8 mouse cellular contexts compared by ENCODE assay signal in the genomic region with DNA sequence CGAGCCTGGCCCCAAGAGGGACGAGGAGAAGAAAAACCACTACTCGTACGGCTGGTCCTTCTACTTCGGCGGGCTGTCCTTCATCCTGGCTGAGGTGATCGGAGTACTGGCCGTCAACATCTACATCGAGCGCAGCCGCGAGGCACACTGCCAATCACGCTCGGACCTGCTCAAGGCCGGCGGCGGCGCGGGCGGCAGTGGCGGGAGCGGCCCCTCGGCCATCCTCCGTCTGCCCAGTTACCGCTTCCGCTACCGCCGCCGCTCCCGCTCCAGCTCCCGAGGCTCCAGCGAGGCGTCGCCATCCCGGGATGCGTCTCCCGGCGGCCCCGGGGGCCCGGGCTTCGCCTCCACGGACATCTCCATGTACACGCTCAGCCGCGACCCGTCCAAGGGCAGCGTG. TPM values are rescaled to one million over a fixed set of nuclear protein-coding genes. Genes with fewer than 3 reads are reported as not detected.
A peak's percentile ranks its signal among the peaks of the same experiment; 100 is the strongest.
DNase-seq lines count a peak whose midpoint lies in the region; ATAC-seq and TF ChIP-seq lines count a peak whose summit lies in the region.

No protein-coding gene starts in this region.

- peaks cover 23% of the 10 kb centered on the region for H3K4me1 ChIP-seq in embryonic facial prominence, embryonic 15.5 days
- peaks cover 11% of the 10 kb centered on the region; the same call in 1 of the 2 replicates for H3K4me1 ChIP-seq in hindbrain, embryonic 14.5 days (replicated peaks; ENCODE audit: control insufficient read depth, insufficient read depth, low read length)
- no peaks in the 10 kb centered on the region for H3K4me1 ChIP-seq in liver, embryonic 14.5 days (replicated peaks; ENCODE audit: control insufficient read depth in 2 of 2, insufficient read depth in 2 of 2, low read length in 1 of 2)
- peaks cover 19% of the 10 kb centered on the region for H3K4me1 ChIP-seq in neural tube, embryonic 12.5 days

- under 1% methylated on average over 47 of the region's 47 CpGs for WGBS in embryonic facial prominence, embryonic 15.5 days
- under 1% methylated on average over 46 of the region's 47 CpGs for WGBS in hindbrain, embryonic 14.5 days
- 2% methylated on average over 43 of the region's 47 CpGs for WGBS in liver, embryonic 14.5 days (ENCODE audit: insufficient replicate concordance)
- under 1% methylated on average over 47 of the region's 47 CpGs for WGBS in neural tube, embryonic 12.5 days

- H3K9ac ChIP-seq in embryonic facial prominence, embryonic 15.5 days = peak overlapping the region; percentile 13; the same call in 1 of the 2 replicates
- peak overlapping the region; percentile 73 for H3K9ac ChIP-seq in hindbrain, embryonic 14.5 days
- no peak overlapping the region for H3K9ac ChIP-seq in liver, embryonic 14.5 days (replicated peaks)
- peak overlapping the region; percentile 63 for H3K9ac ChIP-seq in neural tube, embryonic 12.5 days

- H3K4me2 ChIP-seq in embryonic facial prominence, embryonic 15.5 days (replicated peaks) = peak overlapping the region; percentile 100
- peak overlapping the region; percentile 98 for H3K4me2 ChIP-seq in hindbrain, embryonic 14.5 days (replicated peaks)
- peak overlapping the region; percentile 62 for H3K4me2 ChIP-seq in liver, embryonic 14.5 days (ENCODE audit: low read depth)
- H3K4me2 ChIP-seq in neural tube, embryonic 12.5 days (replicated peaks) = peak overlapping the region; percentile 99

- TF ChIP-seq EP300 in liver, embryonic 14.5 days (IDR thresholded peaks at IDR 0.05; ENCODE audit: low read depth) = no peak

- H3K36me3 ChIP-seq in embryonic facial prominence, embryonic 15.5 days = no peaks in the 10 kb centered on the region
- H3K36me3 ChIP-seq in hindbrain, embryonic 14.5 days (replicated peaks; ENCODE audit: control insufficient read depth, insufficient read depth) = no peaks in the 10 kb centered on the region
- no peaks in the 10 kb centered on the region for H3K36me3 ChIP-seq in liver, embryonic 14.5 days (replicated peaks; ENCODE audit: control insufficient read depth, insufficient read depth, low read depth)
- no peaks in the 10 kb centered on the region for H3K36me3 ChIP-seq in neural tube, embryonic 12.5 days

- H3K27me3 ChIP-seq in embryonic facial prominence, embryonic 15.5 days = peaks cover 82% of the 10 kb centered on the region
- H3K27me3 ChIP-seq in hindbrain, embryonic 14.5 days (ENCODE audit: control insufficient read depth, insufficient read depth, low read length) = peaks cover 43% of the 10 kb centered on the region
- peaks cover 62% of the 10 kb centered on the region for H3K27me3 ChIP-seq in liver, embryonic 14.5 days (ENCODE audit: control insufficient read depth, insufficient read depth, low read length)
- H3K27me3 ChIP-seq in neural tube, embryonic 12.5 days (replicated peaks) = peaks cover 58% of the 10 kb centered on the region

- peak; percentile 27 for DNase-seq in urinary bladder, adult 2 months (ENCODE audit: low spot score)
- no peak for DNase-seq in urinary bladder, postnatal 10 days (ENCODE audit: low spot score)
- DNase-seq in hindbrain, embryonic 14.5 days (ENCODE audit: low spot score) = no peak
- no peak for DNase-seq in liver, embryonic 14.5 days (ENCODE audit: low read depth in 3 of 3, low spot score in 3 of 3)
- DNase-seq in layer of hippocampus, postnatal 25 days (ENCODE audit: extremely low spot score in 1 of 2, low spot score in 1 of 2) = no peak
- DNase-seq in frontal cortex, postnatal 10 days (ENCODE audit: low spot score in 2 of 2) = no peak

- ATAC-seq in embryonic facial prominence, embryonic 15.5 days (ENCODE audit: insufficient number of reproducible peaks, low FRiP score, low TSS enrichment, low read depth) = no peak
- ATAC-seq in hindbrain, embryonic 14.5 days (ENCODE audit: low FRiP score) = 0 out of 2 replicates have a peak, but pooled peaks have one; percentile 0
- no peak for ATAC-seq in liver, embryonic 14.5 days (ENCODE audit: insufficient read depth)
- ATAC-seq in neural tube, embryonic 12.5 days (ENCODE audit: low FRiP score, low read depth) = no peak

- no peak for TF ChIP-seq CTCF in liver, embryonic 14.5 days (IDR thresholded peaks at IDR 0.05; ENCODE audit: low read depth)

- H3K9me3 ChIP-seq in embryonic facial prominence, embryonic 15.5 days (replicated peaks) = no peaks in the 10 kb centered on the region
- no peaks in the 10 kb centered on the region for H3K9me3 ChIP-seq in hindbrain, embryonic 14.5 days (ENCODE audit: control insufficient read depth, low read length)
- no peaks in the 10 kb centered on the region for H3K9me3 ChIP-seq in liver, embryonic 14.5 days (ENCODE audit: control insufficient read depth, low read length)
- no peaks in the 10 kb centered on the region for H3K9me3 ChIP-seq in neural tube, embryonic 12.5 days

- no peak overlapping the region for H3K27ac ChIP-seq in embryonic facial prominence, embryonic 15.5 days (replicated peaks)
- no peak overlapping the region for H3K27ac ChIP-seq in hindbrain, embryonic 14.5 days
- H3K27ac ChIP-seq in liver, embryonic 14.5 days = no peak overlapping the region
- H3K27ac ChIP-seq in neural tube, embryonic 12.5 days = no peak overlapping the region

- H3K4me3 ChIP-seq in embryonic facial prominence, embryonic 15.5 days (replicated peaks) = peak overlapping the region; percentile 55
- peak overlapping the region; percentile 60 for H3K4me3 ChIP-seq in hindbrain, embryonic 14.5 days (replicated peaks; ENCODE audit: low read length)
- H3K4me3 ChIP-seq in liver, embryonic 14.5 days (ENCODE audit: insufficient read depth in 1 of 2, low read depth in 2 of 2, low read length in 2 of 2) = peak overlapping the region in 1 of 2 experiments; percentile 38; a peak in 2 of 4 replicates
- peak overlapping the region; percentile 56 for H3K4me3 ChIP-seq in neural tube, embryonic 12.5 days

RNA-seq across cellular contexts. Expression of a gene that starts 9.1 kb away (rescaled TPM):
- not detected in 2 replicates for polyA plus RNA-seq in urinary bladder, adult 2 months (2012; rRNA removed)
- polyA plus RNA-seq in embryonic facial prominence, embryonic 15.5 days (2015; fragmentation: Nextera tagmentation; extraction: Ambion mirVana) = 5.1 and 7.3 TPM in 2 replicates
- polyA plus RNA-seq in hindbrain, embryonic 14.5 days (2014; fragmentation: Nextera tagmentation; extraction: Ambion mirVana) = not detected in 2 replicates
- polyA plus RNA-seq in liver, embryonic 14.5 days (2012; rRNA removed) = not detected in 2 replicates
- not detected in 2 replicates for polyA plus RNA-seq in liver, embryonic 14.5 days (2014; fragmentation: Nextera tagmentation; extraction: Ambion mirVana)
- 1.5 and 1.9 TPM in 2 replicates for polyA plus RNA-seq in neural tube, embryonic 12.5 days (2016; fragmentation: Nextera tagmentation; extraction: Ambion mirVana)
- total RNA-seq in layer of hippocampus, postnatal 25 days (2021) = 1 to 10 TPM; 1.3 to 2.2 TPM

RNA-seq across cellular contexts. Expression of a gene that starts 24.4 kb away (rescaled TPM):
- 0.15 TPM in 1 of 2 replicates, not detected in the other for polyA plus RNA-seq in urinary bladder, adult 2 months (2012; rRNA removed)
- 2.2 and 3.0 TPM in 2 replicates for polyA plus RNA-seq in embryonic facial prominence, embryonic 15.5 days (2015; fragmentation: Nextera tagmentation; extraction: Ambion mirVana)
- polyA plus RNA-seq in hindbrain, embryonic 14.5 days (2014; fragmentation: Nextera tagmentation; extraction: Ambion mirVana) = 9.6 and 11.5 TPM in 2 replicates
- 0.04 and 0.05 TPM in 2 replicates for polyA plus RNA-seq in liver, embryonic 14.5 days (2012; rRNA removed)
- not detected in 2 replicates for polyA plus RNA-seq in liver, embryonic 14.5 days (2014; fragmentation: Nextera tagmentation; extraction: Ambion mirVana)
- 7.1 and 8.2 TPM in 2 replicates for polyA plus RNA-seq in neural tube, embryonic 12.5 days (2016; fragmentation: Nextera tagmentation; extraction: Ambion mirVana)
- 100 to 1,000 TPM; 380 to 428 TPM for total RNA-seq in layer of hippocampus, postnatal 25 days (2021)
